Mouse (Mus musculus) liver, adult 2 months (tissue): ENCODE measurements around the gene Zfp334.

Source experiments
- CTCF ChIP-seq: fragments of 200-500 bp; IDR thresholded peaks from 2 replicates; pipeline ENCODE4 v1.5.1; 2011; ENCODE audit warnings: low read depth, low read length, control low read depth
- POLR2A ChIP-seq: fragments of 200-500 bp; IDR thresholded peaks from 2 replicates; pipeline ENCODE4 v1.6.1; 2011; ENCODE audit warnings: low read length, control low read depth; ENCODE audit not compliant: insufficient read depth; ENCODE audit errors: extremely low read depth

- TF ChIP-seq POLR2A, result no peak
- TF ChIP-seq CTCF, result no peak
Measured at GRCm38 (mm10) chr2:165375478-165375877, 12.6 kb downstream of the Zfp334 start.
